Mouse (Mus musculus) Patski (cell line): ENCODE data around the gene Tada1. TPM values are rescaled to one million over a fixed set of nuclear protein-coding genes. Genes with fewer than 3 reads are reported as not detected.

Source experiments
- ATAC-seq: fragments of 100-300 bp; one replicate; pipeline ENCODE4 v1.8.0; 2021
- CTCF ChIA-PET: fragments of 350-600 bp; sonication (Branson Sonifier 250); formaldehyde crosslinking; loops from one replicate; lab custom pipeline; 2022; ENCODE audit warnings: inconsistent platforms; lab: Charles Lee
- POLR2A ChIA-PET: fragments of 350-600 bp; sonication (Branson Sonifier 250); formaldehyde crosslinking; loops from one replicate; lab custom pipeline; 2022; ENCODE audit warnings: antibody characterized with exemption, inconsistent platforms; lab: Charles Lee
- DNase-seq: peaks from one replicate; pipeline ENCODE4 v3.0.0-alpha.2; 2011; ENCODE audit warnings: low read depth, low spot score
- H3K27me3 ChIP-seq: fragments of 371-371 bp; one replicate; pipeline ENCODE4 v1.5.1; 2021
- CTCF ChIP-seq: fragments of 100-300 bp; IDR thresholded peaks from one replicate; pipeline ENCODE4 v1.5.1; 2021
- in situ Hi-C: fragments of 300-500 bp; cut with MboI; formaldehyde crosslinking; loops from 3 replicates; pipeline ENCODE4 v1.11.1; 2018; ENCODE audit warnings: low pct_unique_long_range_greater_than_20kb, mixed read lengths
- polyA plus RNA-seq: library from polyadenylated mRNA; unstranded; gene quantifications from one replicate; pipeline ENCODE4 v1.2.3, GENCODE M21; 2021

Gene Tada1
- polyA plus RNA-seq, 1 experiment from 2014 or later, result 34.7 TPM

DNA sequence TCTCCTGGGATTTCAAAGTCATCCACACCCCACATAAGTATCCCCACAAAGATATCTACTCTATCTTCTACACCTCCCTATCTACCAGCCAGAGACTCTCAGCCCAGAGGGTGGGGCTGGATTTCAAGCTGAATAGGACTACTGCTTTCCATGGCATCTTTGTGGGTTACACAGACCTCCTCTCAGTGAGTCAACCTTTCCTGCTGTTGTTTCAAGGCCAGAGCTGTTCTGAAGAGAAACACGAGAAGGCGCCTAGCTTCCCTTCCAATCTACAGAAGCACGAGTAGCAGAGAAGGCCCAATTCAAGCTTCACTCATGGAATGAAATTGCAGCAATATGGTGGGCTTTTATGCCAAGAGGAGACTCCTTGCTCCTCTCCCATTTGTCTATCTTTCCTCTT, 24.9 kb downstream of the Tada1 start:
- no peak for TF ChIP-seq CTCF
- in situ Hi-C loops, result loop anchor here (25.0 kb wide), 1 partner anchor 933 kb away; the partner anchor contains the start of gene Aldh9a1
- no peaks in the 10 kb centered on the region for H3K27me3 ChIP-seq
- ChIA-PET CTCF (interaction anchor here (3.0 kb wide), 1 partner anchor 9 kb away, joined by 7 read pairs; no protein-coding TSS in a partner anchor), POLR2A (no interaction called here)
- DNase-seq (no peak), ATAC-seq (no peak)

GRCm38 (mm10) chr1:166409177-166409700, 30.3 kb downstream of the Tada1 start:
- no peak for TF ChIP-seq CTCF
- peak; percentile 87 for ATAC-seq
- in situ Hi-C loops, result loop anchor here (25.0 kb wide), 1 partner anchor 928 kb away; the partner anchor contains the start of gene Aldh9a1
- ChIA-PET CTCF (interaction anchor here (1.4 kb wide), 1 partner anchor 14 kb away, joined by 3 read pairs; no protein-coding TSS in a partner anchor), POLR2A (no interaction called here)
- DNase-seq, result no peak
- H3K27me3 ChIP-seq, result no peaks in the 10 kb centered on the region

DNA sequence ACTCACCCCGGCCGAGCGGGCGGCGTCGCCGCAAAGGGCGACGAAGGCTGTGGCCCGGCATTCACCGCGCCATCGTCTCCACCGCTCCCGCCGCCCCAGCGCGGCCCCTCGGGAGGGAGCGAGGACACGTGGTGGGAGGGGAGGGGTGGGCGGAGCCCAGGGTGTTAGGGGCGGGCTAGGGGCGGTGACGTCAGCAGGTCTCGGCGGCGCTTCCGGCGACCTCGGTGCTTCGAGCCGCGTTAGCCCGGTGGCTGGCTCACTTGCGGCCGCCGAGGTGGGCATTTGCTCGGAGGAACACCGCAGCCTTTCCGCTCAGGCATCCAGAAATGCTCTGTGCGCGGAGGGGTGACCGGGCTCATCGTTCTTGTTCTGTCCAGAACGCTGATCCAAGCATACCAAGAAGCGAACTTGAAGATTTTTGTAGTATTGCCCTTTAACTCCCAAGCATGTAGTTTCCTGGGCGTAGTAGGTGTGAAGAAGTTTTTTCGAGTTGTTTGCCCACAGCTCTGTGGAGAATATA, 30.9 kb downstream of the Tada1 start, which contains the start of gene Pogk:
Pogk (minus strand) TSS at position 163 of the 520 bp plus-strand sequence.
- ATAC-seq (peak; percentile 92), DNase-seq (no peak)
- H3K27me3 ChIP-seq, result no peaks in the 10 kb centered on the region
- in situ Hi-C loops, result loop anchor here (25.0 kb wide), 1 partner anchor 928 kb away; the partner anchor contains the start of gene Aldh9a1
- TF ChIP-seq CTCF, result no peak
- ChIA-PET CTCF (interaction anchor here (1.4 kb wide), 1 partner anchor 14 kb away, joined by 3 read pairs; no protein-coding TSS in a partner anchor), POLR2A (no interaction called here)

GRCm38 (mm10) chr1:166411541-166411940, 32.6 kb downstream of the Tada1 start:
- CTCF ChIA-PET, result no interaction called here
- ATAC-seq (no peak), DNase-seq (no peak)
- POLR2A ChIA-PET, result no interaction called here
- TF ChIP-seq CTCF, result no peak
- in situ Hi-C loops, result loop anchor here (25.0 kb wide), 1 partner anchor 926 kb away; the partner anchor contains the start of gene Aldh9a1
- no peaks in the 10 kb centered on the region for H3K27me3 ChIP-seq

GRCm38 (mm10) chr1:166412266-166412665, 33.4 kb downstream of the Tada1 start:
- ATAC-seq, result no peak
- ChIA-PET POLR2A (no interaction called here), CTCF (no interaction called here)
- in situ Hi-C loops, result loop anchor here (25.0 kb wide), 1 partner anchor 925 kb away; the partner anchor contains the start of gene Aldh9a1
- no peaks in the 10 kb centered on the region for H3K27me3 ChIP-seq
- no peak for DNase-seq
- no peak for TF ChIP-seq CTCF

GRCm38 (mm10) chr1:166429053-166429452, 50.2 kb downstream of the Tada1 start:
- peaks cover 15% of the 10 kb centered on the region for H3K27me3 ChIP-seq
- ATAC-seq (no peak), DNase-seq (no peak)
- in situ Hi-C loops, result no loop called here
- TF ChIP-seq CTCF, result peak; percentile 34
- ChIA-PET CTCF (no interaction called here), POLR2A (interaction anchor here (0.7 kb wide), 1 partner anchor 97 kb away, joined by 3 read pairs; no protein-coding TSS in a partner anchor)

GRCm38 (mm10) chr1:166429809-166430431, 51.0 kb downstream of the Tada1 start:
- ChIA-PET CTCF (no interaction called here), POLR2A (no interaction called here)
- TF ChIP-seq CTCF, result no peak
- DNase-seq, result no peak
- in situ Hi-C loops, result loop anchor here (10.0 kb wide), 1 partner anchor 785 kb away; no protein-coding TSS in a partner anchor
- ATAC-seq, result no peak
- H3K27me3 ChIP-seq, result peaks cover 15% of the 10 kb centered on the region

- no peak for TF ChIP-seq CTCF
- no peak for DNase-seq
- no peak for ATAC-seq
- POLR2A ChIA-PET, result no interaction called here
- in situ Hi-C loops, result loop anchor here (10.0 kb wide), 1 partner anchor 775 kb away; no protein-coding TSS in a partner anchor
- CTCF ChIA-PET, result no interaction called here
- H3K27me3 ChIP-seq, result peaks cover 14% of the 10 kb centered on the region
Measured at GRCm38 (mm10) chr1:166439426-166439825, 60.5 kb downstream of the Tada1 start.

- DNase-seq (no peak), ATAC-seq (no peak)
- in situ Hi-C loops, result no loop called here
- H3K27me3 ChIP-seq, result peaks cover 32% of the 10 kb centered on the region
- ChIA-PET POLR2A (no interaction called here), CTCF (no interaction called here)
- TF ChIP-seq CTCF, result no peak
Measured at GRCm38 (mm10) chr1:166441992-166442391, 63.1 kb downstream of the Tada1 start.

Other genes with a start within 250 kb of the Tada1 start
- gene Gpa33, start 248.9 kb upstream of the Tada1 start, polyA plus RNA-seq, result not detected
- not detected for gene Mael, start 140.3 kb upstream of the Tada1 start, polyA plus RNA-seq
- gene Ildr2, start 125.0 kb upstream of the Tada1 start, polyA plus RNA-seq, result 4.2 TPM
- gene Pogk, start 30.8 kb downstream of the Tada1 start, polyA plus RNA-seq, result 26.2 TPM
- not detected for gene Gm4846, start 118.5 kb downstream of the Tada1 start, polyA plus RNA-seq